17 mouse cellular contexts compared by ENCODE assay signal in genomic region chr2:116704705-116705104, GRCm38 (mm10).
"Had no signal": no experiment of that assay in that cellular context is flagged by ENCODE, and none has a peak within 500 bp of the region (broad histone marks: within the 10 kb centered on the region; RNA-seq: fewer than 3 reads in every experiment).

No protein-coding gene starts in this region.

- H3K36me3 ChIP-seq: liver, embryonic 15.5 days; lung, embryonic 15.5 days; midbrain, embryonic 13.5 days; midbrain, embryonic 15.5 days; neural tube, embryonic 12.5 days; stomach, embryonic 15.5 days had no signal

- H3K27ac ChIP-seq: liver, embryonic 15.5 days; lung, embryonic 15.5 days; macrophage; midbrain, embryonic 13.5 days; midbrain, embryonic 15.5 days; neural tube, embryonic 12.5 days; stomach, embryonic 15.5 days; stomach, postnatal 0 days had no signal

- H3K4me2 ChIP-seq: liver, embryonic 15.5 days; lung, embryonic 15.5 days; midbrain, embryonic 11.5 days; midbrain, embryonic 13.5 days; midbrain, embryonic 15.5 days; neural tube, embryonic 12.5 days; stomach, embryonic 15.5 days had no signal

- H3K4me1 ChIP-seq: liver, embryonic 15.5 days; lung, embryonic 15.5 days; megakaryocyte, embryonic 14.5 days; midbrain, embryonic 13.5 days; midbrain, embryonic 15.5 days; neural tube, embryonic 12.5 days; stomach, embryonic 15.5 days had no signal

- H3K9me3 ChIP-seq: liver, embryonic 15.5 days; lung, embryonic 15.5 days; megakaryocyte, embryonic 14.5 days; midbrain, embryonic 13.5 days; midbrain, embryonic 15.5 days; neural tube, embryonic 12.5 days; stomach, embryonic 15.5 days had no signal

- H3K9ac ChIP-seq: liver, embryonic 15.5 days; liver, postnatal 0 days; lung, embryonic 15.5 days; midbrain, embryonic 13.5 days; midbrain, embryonic 15.5 days; neural tube, embryonic 12.5 days; stomach, embryonic 15.5 days had no signal

- ATAC-seq: liver, postnatal 0 days; midbrain, embryonic 13.5 days; midbrain, embryonic 15.5 days had no signal

- H3K27me3 ChIP-seq: liver, embryonic 15.5 days; lung, embryonic 15.5 days; megakaryocyte, embryonic 14.5 days; midbrain, embryonic 13.5 days; midbrain, embryonic 15.5 days; neural tube, embryonic 12.5 days; stomach, embryonic 15.5 days had no signal

- H3K4me3 ChIP-seq: liver, embryonic 15.5 days; lung, embryonic 15.5 days; megakaryocyte, embryonic 14.5 days; midbrain, embryonic 13.5 days; midbrain, embryonic 15.5 days; neural tube, embryonic 12.5 days; stomach, embryonic 15.5 days had no signal

- DNase-seq: liver, postnatal 0 days; lung, adult 2 months; lung, postnatal 10 days; lung, postnatal 36 days; right cerebral cortex, postnatal 14 days; thymus, postnatal 14 days; thymus, postnatal 36 days had no signal
